Mouse (Mus musculus) adrenal gland (tissue): ENCODE results near the gene Tmem185b.

Experiments
- intact Hi-C: fragments of 180-260 bp; cut with DNase I; formaldehyde crosslinking; loops from one replicate; pipeline ENCODE4 v1.15.1; 2025
- long read RNA-seq, 2 experiments: library from polyadenylated mRNA; unstranded; transcript quantifications; one replicate each; pipeline ENCODE4 v2.0.0; 2020; ENCODE audit warnings: borderline replicate concordance in 1 of 2; ENCODE audit not compliant: insufficient replicate concordance in 1 of 2

Tmem185b gene
- long read RNA-seq, experiment 1, transcript Tmem185b-202 (1 exons, 2,824 nt): major isoform, 15 of 16 reads
- long read RNA-seq, experiment 1, partial matches to known transcripts: 0 of 16 reads
- long read RNA-seq, experiment 1, other reads (novel, unspliced or antisense): 0 of 16 reads
- long read RNA-seq, experiment 2, transcript Tmem185b-202 (1 exons, 2,824 nt): major isoform, 32 of 33 reads
- long read RNA-seq, experiment 2, partial matches to known transcripts: 0 of 33 reads
- long read RNA-seq, experiment 2, other reads (novel, unspliced or antisense): 0 of 33 reads

DNA sequence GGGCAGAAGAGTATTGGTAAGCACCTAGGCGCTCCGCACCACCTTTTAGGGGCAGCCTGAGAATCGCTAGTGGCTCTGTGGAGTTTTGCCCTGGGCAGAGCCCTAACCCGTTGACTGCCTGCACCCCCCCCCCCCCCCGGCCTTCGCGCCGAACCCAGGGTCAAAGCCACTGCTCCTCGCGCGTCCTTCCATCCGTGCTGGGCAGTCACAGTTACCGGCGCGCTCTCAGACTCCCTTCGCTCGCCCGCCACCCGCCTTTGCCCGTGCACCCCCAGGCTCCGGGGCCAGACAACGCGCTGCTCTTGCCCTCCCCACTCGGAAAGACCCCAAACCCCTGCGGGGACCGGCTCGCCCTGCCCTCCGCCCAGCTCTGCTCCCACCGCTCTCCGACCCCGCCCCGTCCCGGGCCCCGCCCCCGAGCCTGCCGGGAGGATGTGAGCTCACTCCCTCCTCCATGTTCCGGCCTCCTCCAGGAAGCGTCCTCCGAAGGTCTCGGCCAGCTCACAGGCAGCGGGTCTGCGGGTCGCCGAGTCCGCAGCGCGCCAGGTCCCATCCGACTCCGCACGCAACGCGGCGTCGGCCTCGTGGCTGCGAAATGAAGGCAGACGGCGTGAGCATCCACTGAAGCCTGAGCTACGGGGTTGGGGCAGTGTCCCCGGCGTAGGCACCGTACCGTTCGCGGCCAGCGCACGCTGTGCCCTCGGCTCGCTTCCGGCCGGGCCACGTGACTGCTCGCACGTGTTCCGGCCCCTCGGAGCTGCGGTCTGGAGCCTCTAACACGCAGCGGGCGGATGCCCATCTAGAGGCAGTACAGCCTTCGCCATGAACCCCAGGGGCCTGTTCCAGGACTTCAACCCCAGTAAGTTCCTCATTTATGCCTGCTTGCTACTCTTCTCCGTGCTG, at the start of gene Tmem185b:
Gene Tmem185b, plus strand, starts transcription at position 472 of the 903 bp plus-strand sequence.
- intact Hi-C loops: loop anchor here (5.0 kb wide), 1 partner anchor 44 kb away; no protein-coding TSS in a partner anchor

DNA sequence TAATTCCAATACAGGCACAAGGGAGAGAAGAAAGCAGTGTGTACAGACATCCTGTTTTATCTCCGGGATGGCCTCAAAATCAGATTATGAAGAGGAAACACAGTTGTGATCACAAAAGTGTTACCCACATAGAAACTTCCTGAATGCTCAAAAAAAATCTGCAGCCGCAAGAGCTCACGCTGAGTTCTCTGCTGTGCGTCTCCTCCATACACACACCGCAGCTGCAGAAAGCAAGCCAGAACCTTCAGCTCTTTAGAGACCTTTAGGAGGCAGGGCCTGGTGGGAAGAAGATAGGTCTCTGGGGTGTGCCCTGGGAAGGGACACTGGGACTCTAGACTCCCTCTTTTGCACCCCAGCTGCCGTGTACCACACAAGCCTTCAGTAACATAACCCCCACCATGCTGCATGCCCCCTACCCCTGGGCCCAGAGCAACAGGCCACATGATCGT, 49.0 kb upstream of the Tmem185b start:
- intact Hi-C loops: no loop called here

DNA sequence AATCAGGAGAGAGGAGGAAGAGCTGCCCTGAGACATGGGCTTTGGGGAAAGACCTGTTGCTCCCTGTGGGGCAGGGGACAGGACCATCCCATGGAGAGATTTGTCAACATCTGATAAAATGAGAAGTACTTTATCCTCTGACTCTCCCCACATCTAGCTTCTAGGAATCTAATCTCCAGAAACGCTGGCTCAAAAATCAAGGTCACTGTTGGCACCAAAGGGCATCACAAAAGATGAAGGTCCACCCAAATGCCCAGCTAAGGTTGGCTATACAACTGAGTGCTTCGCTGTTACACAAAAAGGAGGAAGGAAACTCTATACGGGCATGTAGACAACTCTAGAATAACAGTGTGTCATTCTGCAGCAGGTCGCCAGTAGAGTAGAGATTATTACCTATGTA, 46.3 kb upstream of the Tmem185b start:
- intact Hi-C loops: loop anchor here (5.0 kb wide), 1 partner anchor 48 kb away; the partner anchor contains the start of gene Tmem185b

DNA sequence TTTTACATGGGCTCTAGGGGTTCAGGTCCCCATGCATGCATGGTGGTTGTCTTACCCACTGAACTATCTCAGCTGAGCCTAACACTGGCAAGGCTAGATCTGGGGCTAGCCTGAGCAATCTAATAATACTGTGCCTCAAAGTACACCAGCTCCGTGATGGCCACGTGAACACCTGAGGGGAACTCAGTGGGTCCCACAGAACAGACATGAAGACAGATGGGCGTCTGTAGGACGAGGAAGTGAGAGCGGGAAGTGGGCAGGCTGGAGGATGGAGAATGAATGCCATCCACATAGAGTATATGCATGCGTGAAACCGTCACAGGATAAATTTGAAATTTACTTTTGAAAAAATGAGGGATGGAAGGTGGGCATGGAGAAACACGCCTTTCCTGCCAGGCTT, 45.3 kb upstream of the Tmem185b start:
- intact Hi-C loops: loop anchor here (5.0 kb wide), 1 partner anchor 47 kb away; the partner anchor contains the start of gene Tmem185b

DNA sequence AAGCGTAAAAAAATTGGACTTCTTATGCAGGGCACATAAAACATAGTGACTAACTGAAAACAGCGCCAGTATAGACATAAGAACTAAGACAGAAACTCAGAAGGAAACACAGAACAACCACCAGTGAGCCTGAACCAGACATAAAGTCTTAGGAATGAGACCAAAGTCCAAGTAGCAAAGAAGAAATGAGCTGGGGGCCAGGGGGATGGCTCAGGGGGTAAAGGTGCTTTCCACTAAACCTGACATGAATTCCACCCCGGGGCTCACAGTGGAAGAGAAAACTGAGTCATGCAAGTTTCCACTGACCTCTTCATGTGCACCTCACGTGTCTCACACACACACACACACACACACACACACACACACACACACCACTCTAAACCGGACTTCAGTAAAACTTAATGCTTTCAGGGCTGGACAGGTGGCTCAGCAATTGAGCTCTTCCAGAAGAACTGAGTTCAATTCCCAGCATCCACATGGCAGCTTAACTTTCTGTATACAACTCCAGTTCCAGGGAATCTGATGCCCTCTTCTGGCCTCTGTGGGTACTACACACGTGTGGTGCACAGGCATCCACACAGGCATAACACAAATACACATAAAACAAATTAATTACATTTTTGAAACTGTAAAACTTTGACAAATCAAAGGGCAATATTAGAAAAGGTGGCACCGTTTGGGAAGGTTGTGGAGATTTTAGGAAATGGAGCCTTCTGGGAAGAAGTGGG, 44.6 kb upstream of the Tmem185b start:
- intact Hi-C loops: loop anchor here (5.0 kb wide), 1 partner anchor 46 kb away; the partner anchor contains the start of gene Tmem185b

DNA sequence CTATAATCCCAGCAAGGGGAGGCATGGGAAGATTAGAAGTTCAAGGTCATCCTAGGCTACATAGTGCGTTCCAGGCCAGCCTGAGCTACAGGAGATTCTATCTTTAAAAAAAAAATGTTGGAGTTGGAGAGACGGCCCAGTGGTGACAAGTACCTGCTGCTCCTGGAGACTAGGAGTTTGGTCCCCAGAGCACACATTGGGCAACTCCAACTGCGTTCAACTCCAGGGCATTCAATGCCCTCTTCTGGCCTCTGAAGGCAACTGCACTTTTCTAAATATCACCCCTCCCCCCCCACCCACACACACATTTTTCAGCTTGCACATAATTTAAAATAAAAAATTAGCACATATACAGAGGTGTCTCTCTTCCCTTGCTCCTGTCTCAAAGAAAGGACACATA, 43.1 kb upstream of the Tmem185b start:
- intact Hi-C loops: loop anchor here (5.0 kb wide), 1 partner anchor 44 kb away; the partner anchor contains the start of gene Tmem185b

DNA sequence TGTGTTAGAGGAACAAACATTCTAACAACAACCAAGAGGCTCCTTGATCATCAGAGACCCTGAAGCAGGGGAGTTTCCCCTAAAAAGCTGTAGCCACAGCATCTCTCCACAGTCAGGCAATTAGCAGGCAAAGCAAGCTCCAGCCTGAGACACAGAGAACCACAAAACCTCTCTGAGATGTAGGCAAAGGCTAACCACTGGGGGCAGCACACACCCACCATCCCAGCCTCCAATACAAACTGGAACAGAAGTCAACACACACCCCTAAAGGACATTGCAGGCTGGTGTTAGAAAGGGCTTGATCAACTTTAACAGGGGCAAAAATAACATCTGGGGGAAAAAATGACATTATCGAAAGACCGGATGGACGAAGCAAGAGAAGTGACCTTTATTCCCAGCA, 41.5 kb upstream of the Tmem185b start:
- intact Hi-C loops: loop anchor here (5.0 kb wide), 1 partner anchor 43 kb away; the partner anchor contains the start of gene Tmem185b

DNA sequence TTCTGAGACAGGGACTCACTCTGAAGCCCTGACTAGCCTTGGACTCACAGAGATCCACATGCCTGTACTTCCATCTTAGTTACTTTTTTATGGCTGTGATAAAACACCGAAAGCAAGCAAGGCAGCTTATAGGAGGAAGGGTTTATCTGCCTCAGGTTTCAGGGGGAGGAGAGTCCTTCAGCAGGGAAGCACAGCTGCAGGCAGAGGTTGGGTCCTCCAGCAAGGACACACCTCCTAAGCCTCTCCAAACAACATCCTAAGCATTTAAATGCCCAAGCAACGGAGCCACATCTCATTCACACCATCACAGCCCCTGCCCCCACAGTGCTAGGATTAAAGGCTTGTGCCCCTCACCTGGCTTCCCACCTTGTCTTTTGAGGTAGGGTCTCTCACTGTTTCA, 40.1 kb upstream of the Tmem185b start:
- intact Hi-C loops: no loop called here

DNA sequence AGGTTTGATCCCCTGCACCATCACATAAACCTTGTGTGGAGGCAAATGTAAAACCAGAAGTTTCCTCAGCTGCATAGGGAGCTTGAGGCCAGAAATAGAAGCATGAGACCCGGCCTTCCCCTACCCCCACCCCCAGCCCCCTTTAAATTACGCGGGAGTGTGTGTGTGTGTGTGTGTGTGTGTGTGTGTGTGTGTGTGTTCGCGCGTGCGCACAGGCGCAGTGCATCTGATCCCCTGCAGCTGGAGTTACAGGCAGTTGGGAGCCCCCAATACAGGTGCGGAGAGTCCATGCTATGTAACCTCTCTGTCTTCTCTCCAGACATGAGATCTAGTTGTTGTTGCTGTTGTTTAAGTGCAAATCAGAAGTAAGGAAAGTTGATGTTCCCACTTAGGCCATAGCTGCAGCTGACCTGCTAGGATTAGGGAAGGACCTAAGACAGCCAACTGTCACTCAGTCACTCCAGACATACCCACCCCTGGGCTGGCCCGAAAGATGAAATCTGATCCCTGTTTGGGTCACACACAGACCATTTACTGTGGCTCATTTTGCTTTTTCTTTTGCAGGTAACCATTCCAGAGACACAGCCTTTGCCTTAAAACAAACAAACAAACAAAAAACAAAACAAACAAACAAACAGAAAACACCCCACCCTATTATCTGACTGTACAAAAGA, 37.9 kb upstream of the Tmem185b start:
- intact Hi-C loops: no loop called here

DNA sequence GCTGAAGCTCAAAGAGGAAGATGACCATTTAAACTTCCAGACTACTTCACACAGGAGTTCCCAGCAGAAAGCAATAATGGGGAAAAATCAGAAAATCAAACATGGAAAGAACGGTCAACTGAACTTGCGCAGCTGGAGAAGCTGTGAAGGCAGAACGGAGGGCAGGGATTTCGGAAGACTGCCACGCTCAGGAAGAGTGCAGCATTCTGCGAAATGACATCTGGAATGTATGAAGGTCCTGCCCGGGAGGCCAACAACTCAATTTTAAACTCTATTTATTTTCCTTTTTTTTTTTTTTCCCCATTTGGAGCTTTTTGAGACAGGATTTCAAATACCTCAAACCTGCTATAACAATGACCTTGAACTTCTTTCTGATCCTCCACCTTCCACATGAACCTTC, 35.2 kb upstream of the Tmem185b start:
- intact Hi-C loops: no loop called here

DNA sequence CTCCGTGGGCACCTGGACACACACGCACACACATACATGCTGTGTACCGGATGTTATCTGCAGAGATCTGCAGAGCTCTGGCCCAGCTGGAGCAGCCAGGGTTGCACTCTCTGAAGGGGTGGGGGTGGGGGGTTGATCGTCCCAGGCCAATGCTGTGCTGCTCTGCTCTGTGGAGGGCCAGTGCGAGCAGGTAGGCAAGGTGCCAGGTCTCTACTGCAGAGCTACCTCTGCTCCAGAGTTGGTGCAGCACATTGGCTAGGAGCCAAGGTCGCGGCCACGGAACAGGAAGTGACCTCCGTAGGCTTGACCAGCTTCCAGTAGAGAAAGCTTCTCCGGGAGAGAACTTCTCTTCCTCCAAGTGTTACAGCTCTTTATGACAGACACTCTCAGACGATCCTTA, 33.9 kb upstream of the Tmem185b start:
- intact Hi-C loops: no loop called here

DNA sequence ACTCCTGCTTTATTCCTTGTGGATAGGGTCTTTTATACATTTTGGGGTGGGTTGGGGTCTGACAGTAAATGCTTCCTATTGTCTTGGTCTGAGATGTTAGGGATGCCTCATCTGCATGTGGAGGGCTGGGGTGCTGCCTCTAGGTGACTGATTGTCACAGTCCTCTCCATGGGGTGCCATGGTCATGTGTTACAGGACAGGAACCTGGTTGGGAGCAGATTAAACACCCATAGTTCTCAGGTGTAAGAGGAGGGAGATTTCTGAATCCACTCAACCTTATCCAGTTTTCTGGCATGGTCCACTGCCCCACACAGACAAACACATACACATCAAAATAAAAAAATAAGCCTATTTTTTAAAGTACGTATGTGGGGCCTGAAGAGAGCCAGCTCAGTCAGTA, 33.5 kb upstream of the Tmem185b start:
- intact Hi-C loops: no loop called here

DNA sequence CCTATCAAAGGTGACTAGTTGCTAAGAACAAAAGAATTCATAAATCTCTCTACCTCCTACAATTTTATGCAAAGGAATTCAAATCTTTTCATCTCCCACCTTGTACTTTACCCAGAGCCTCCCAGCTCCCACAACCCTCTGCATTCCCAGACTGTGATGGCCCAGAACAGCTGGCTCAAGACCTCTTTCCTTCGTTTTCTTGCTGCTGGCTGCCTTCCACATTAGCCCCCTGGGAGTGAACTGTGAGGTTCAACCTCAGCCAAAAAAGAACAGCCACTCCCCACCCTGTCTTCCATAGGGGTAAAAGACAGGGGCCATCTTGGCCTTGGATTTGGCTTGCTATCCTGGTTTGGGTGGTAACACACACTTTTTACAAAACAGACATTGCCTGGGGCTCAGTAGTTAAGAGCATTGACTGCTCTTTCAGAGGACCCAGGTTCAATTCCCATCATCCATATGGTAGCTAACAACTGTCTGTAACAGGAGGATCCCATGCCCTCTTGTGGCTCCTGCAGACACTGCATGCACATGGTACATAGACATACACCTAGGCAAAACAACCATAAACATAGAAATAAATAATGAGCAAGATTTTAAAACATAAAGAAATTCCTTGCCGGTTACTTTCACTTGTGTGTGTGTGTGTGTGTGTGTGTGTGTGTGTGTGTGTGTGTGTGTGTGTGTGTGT, 31.8 kb upstream of the Tmem185b start:
- intact Hi-C loops: no loop called here

DNA sequence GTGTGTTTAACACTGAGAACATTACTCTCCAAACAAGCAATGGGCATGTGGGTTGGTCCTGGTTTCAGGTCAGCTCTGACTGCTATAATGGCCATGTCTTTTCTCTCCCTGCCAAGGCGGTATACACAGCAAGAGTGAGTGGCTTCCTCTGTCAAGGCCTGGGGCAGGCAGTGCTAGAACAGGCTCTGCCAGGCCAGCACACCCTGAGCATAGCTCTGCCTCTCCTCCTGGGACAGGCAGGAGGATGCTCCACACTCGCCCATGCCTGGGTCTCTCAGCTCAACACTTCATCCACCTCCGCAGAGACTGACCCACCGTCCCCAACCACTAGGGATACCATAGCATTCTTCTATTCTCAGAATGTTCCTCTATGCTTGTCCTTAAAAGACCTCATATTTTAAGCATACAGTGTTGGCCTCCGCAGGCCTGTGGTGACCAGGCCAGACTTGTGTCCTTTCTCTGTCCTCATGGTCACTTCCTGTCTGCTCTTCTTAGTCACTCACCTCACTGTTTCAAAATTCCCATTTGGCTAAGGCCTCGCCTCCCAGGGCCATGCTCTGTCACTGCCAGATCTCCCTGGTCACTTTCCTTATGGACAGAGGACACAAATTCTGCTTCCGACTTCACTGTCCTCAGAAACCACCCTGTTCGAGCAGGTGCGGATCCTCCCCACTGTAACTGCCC, 31.1 kb upstream of the Tmem185b start:
- intact Hi-C loops: no loop called here

DNA sequence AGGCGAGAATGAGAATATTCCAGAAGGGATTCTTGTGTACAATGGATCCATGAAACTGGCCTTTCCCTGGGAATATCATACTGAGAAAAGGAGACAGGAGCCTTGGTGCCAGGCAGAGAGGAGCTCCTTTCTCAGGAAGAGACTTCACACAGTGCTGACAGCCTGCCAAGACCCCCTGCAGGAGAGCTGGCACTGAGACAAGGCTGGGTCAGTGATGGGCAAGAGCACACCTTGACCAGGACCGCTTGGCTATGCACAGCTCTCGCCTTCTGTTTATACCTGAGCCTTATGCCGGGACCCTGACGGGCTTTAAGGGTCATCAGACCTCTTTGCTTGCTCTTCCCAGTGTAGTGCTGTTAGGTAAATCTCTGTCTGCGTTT, 30.6 kb upstream of the Tmem185b start:
- intact Hi-C loops: no loop called here

DNA sequence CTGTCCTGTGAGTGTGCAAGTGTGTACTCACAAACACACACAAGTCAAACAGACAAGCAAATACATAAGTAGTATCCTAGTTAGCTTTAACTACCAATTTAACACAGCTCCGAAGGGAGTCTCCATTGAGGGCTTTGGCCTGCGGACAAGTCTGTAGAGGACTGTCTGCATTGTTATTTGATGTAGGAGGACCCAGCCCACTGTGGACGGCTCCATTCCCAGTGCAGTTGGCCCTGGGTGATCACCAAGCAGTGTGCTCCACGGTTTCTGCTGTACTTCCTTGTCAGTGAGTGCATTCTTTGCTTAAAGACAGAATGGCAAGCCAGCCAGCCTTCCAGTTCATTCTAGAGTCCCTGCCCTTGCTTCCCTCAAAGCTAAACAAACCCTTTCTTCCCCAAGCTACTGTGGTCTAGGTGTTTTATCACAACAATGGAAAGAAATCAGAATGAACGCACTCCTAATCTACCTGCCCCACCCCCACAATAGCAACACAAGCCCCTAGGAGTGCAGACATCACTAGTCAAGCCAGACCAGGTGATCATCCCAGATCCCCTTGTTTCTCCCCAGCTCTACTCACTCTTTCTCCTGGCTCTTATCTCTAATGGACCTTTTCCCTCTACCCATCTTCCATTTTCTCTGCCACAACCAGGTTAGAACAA, 28.5 kb upstream of the Tmem185b start:
- intact Hi-C loops: no loop called here

DNA sequence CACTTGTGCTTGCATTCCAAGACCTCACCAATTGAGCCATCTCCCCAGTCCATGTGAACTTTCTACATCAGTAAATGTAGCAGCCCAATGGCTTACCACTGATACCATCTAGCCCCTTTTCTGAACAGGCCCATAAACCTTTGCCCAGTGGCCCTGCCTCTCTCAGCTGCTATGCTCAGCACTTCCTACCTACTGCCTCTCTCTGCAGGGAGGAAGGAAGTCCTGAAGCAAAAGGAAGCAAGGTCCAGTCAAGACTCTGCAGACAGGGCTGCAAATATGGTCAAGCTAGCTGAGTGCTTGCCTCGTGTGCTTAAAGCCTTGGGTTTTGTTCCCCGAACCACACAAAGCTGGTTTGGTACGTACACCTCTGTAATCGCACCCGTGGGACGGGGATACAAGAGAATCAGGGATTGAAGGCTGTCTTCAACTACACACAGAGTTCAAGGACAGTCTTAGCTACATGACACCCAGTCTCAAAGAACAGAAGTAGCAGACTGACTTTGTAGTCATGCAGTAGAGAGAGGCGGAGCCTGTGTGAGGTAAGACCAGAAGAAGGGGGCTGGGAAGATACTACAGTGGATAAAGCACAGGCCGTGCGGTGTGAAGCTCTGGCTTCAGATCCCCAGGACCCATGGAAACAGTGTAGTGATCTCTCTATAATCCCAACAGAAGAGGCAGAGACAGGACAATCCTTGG, 27.3 kb upstream of the Tmem185b start:
- intact Hi-C loops: no loop called here

DNA sequence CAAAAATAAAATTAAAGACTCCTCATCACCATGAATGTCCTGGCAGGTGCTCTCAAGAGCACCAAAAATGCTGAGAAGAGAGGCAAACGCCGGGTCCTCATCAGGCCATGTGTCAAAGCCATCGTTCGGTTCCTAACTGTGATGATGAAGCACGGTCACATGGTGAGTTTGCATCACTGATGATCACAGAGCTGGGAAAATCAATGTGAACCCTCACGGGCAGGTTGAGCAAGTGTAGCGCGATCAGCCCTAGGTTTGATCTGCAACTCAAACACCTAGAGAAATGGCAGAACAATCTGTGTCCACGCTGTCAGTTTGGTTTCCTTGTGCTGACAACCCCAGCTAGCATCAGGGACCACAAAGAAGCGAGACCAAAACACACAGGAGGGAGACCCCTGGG, 26.5 kb upstream of the Tmem185b start:
- intact Hi-C loops: no loop called here

DNA sequence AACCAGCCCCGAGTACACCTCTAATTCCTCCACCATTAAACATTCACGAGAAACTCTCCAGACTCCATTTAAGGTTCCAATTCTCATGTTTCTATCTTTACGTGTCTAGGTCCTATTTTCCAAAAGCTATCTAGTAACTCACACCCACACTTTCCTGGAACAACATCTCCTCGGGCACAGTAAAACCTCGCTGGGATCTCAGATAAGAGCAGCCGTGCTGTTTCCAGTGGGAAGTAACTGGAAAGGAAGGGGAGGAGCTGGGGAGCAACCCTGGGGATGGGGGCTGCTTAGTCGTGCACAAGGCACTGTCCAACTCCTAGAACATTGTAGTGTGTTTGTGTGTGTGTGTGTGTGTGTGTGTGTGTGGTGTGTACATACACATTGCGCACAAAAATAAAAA, 24.1 kb upstream of the Tmem185b start:
- intact Hi-C loops: no loop called here
